Mouse (Mus musculus): ENCODE measurements at regions not wholly inside any gene's neighbourhood (a gene's known extent, or its start where the extent isn't known, plus 50 kb on each side); places are given as distances from the start of the nearest gene placed in this dataset.
"Not testable (repeated sequence)": the region's sequence is repeated elsewhere in the genome, so short reads cannot be mapped to it uniquely, and the experiment has no call there.

DNA sequence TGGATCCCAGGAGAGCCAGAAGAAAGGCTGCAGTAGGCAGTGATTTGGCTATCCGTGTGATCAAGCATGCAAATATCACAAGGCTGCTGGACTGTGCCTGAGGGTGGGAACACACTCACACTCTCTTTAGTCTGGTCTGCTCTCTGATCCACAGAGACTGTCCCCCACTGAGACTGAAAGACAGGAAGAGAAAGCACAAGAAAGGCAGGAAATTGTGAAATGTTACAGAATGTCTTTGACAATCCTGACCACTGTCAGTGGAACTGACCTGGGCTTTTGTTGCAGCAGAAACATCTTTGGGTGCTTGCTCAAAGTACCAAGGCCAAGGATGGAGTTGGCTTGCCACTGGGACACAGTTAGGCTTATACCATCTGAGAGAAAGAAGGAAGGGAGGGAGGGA lies 52.3 kb upstream of the Gpd2 start:
- no peak for DNase-seq (ENCODE audit: low read depth, low spot score)

GRCm38 (mm10) chr2:57183108-57183507 lies 54.3 kb upstream of the Gpd2 start:
- DNase-seq (ENCODE audit: low read depth, low spot score), result not testable (repeated sequence)

GRCm38 (mm10) chr2:57181692-57182541 lies 55.5 kb upstream of the Gpd2 start:
- DNase-seq (ENCODE audit: low read depth, low spot score), result peak; percentile 96

DNA sequence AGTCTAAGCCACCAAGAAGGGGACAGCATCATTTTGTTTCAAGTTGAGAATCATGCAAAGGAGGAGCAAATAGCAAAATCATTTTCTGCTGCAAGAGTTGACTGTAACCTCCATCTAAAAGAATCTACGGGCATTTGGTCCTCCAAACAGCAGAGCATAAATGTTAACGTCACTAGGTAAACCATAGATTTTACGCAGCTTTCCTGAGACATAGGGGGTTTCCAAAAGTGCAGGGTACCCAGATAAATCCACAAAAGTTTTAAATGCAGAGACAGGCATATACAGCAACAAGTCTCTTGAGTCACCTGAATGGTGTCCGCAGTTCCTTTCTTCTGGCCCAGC lies 56.1 kb upstream of the Gpd2 start:
- DNase-seq (ENCODE audit: low read depth, low spot score), result no peak

DNA sequence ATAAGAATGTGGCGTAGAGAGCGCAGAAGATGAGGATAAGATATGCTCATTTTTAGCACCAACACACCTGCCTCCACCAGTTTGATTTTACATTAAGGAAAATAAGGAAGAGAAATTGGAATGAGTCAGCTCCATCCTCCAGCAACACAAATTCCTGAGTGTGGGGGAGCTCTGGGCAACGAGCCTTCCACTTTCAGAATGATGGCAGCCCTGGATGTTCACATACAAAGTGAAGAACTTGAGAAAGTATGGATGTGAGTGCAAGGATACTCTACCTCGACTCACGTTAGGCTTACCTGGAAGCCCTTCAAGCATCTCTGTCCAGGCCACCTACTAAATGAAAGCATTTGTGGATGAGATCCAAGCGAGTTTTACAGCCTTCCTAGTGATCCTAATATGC lies 54.3 kb upstream of the Nr4a2 start:
- no peak for DNase-seq (ENCODE audit: low read depth, low spot score)

DNA sequence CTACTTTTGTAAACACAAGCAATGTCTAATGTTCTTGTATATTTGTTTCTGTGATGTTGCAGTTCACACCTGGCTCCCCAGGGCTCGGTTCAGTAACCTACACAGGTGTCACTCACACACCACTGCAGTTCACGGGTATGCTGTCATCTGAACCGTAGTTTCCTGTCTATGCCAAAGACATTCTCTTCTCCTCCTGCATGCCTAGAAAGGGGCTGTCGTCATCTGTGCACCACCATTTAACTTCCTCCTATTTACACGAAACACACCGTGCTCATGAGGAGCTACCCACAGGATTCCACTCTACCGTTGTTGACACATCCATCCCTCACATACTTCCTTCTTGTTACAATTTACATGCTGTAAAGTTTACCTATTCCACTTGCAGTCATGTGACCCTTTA lies 52.7 kb upstream of the Nr4a2 start:
- peak; percentile 2 for DNase-seq (ENCODE audit: low read depth, low spot score)

GRCm38 (mm10) chr2:57175219-57175618 lies 51.4 kb upstream of the Nr4a2 start:
- no peak for DNase-seq (ENCODE audit: low read depth, low spot score)

Data from CD4-positive, CD25-positive, alpha-beta regulatory T cell, adult 2 months (primary cell).